Mouse (Mus musculus) liver, postnatal 0 days (tissue): ENCODE data around the gene Nlgn2.

Source experiments
- CTCF ChIP-seq: sonication (generic); IDR thresholded peaks from 2 replicates; pipeline ENCODE4 v1.5.1; 2016; ENCODE audit warnings: antibody characterized with exemption, low read depth
- EP300 ChIP-seq: IDR thresholded peaks from 2 replicates; pipeline ENCODE4 v1.6.1; 2016; ENCODE audit warnings: antibody characterized with exemption, low read depth, mild to moderate bottlenecking

- TF ChIP-seq CTCF, result no peak
- no peak for TF ChIP-seq EP300
Observed at GRCm38 (mm10) chr11:69834001-69834549, 3.5 kb downstream of the Nlgn2 start.
